ENCODE assay signal across 23 mouse cellular contexts in the genomic region with DNA sequence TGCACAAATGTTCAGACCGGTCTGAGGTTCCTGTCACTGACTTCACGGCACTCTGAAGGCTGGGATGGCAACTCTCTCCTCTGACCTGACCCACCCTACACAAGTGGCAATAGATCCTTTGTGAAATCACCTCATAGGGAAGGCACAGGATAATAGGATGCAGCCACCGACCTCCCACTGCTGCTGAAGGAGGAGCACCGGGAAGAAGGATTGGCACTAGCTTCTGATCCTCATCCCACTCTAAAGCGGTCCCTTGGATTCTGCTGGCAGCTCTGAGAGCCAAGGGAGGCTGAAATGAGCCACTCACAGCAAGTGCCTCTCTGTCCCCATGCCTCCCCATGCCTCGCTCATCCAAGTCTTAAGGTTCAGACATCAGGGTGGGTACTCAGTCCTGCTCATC. TPM values are rescaled to one million over a fixed set of nuclear protein-coding genes. Genes with fewer than 3 reads are reported as not detected.
DNase-seq lines count a peak whose midpoint lies in the region; ATAC-seq and TF ChIP-seq lines count a peak whose summit lies in the region.
"Had no signal": no experiment of that assay in that cellular context is flagged by ENCODE, and none has a peak within 500 bp of the region (broad histone marks: within the 10 kb centered on the region; RNA-seq: fewer than 3 reads in every experiment).

No protein-coding gene starts in this region.

- H3K4me1 ChIP-seq in kidney, embryonic 15.5 days, result peaks cover 6% of the 10 kb centered on the region; the same call in 1 of the 2 replicates
- H3K4me1 ChIP-seq in kidney, embryonic 14.5 days (ENCODE audit: control insufficient read depth, insufficient read depth, low read length), result 0 out of 2 replicates have a peak, but pooled peaks cover 3% of the 10 kb centered on the region
- H3K4me1 ChIP-seq in embryonic facial prominence, embryonic 15.5 days, result no peaks in the 10 kb centered on the region
- H3K4me1 ChIP-seq: forebrain, embryonic 12.5 days; midbrain, embryonic 12.5 days had no signal

- H3K27me3 ChIP-seq in kidney, embryonic 15.5 days, result no peaks in the 10 kb centered on the region
- no peaks in the 10 kb centered on the region for H3K27me3 ChIP-seq in kidney, embryonic 14.5 days (ENCODE audit: control insufficient read depth, insufficient read depth, low read length)
- H3K27me3 ChIP-seq in embryonic facial prominence, embryonic 15.5 days, result no peaks in the 10 kb centered on the region
- H3K27me3 ChIP-seq: forebrain, embryonic 12.5 days; heart, embryonic 12.5 days; liver, embryonic 13.5 days; midbrain, embryonic 12.5 days had no signal

- H3K9me3 ChIP-seq in kidney, embryonic 15.5 days (replicated peaks), result no peaks in the 10 kb centered on the region
- no peaks in the 10 kb centered on the region; the same call in 1 of the 2 replicates for H3K9me3 ChIP-seq in kidney, embryonic 14.5 days (ENCODE audit: control insufficient read depth, low read length)
- H3K9me3 ChIP-seq in embryonic facial prominence, embryonic 15.5 days (replicated peaks), result no peaks in the 10 kb centered on the region
- H3K9me3 ChIP-seq: forebrain, embryonic 12.5 days; liver, embryonic 13.5 days; midbrain, embryonic 12.5 days had no signal

- peak overlapping the region; percentile 54; the same call in 1 of the 2 replicates for H3K27ac ChIP-seq in kidney, embryonic 15.5 days
- H3K27ac ChIP-seq in kidney, embryonic 14.5 days (ENCODE audit: low read depth, low read length), result no peak overlapping the region
- H3K27ac ChIP-seq in embryonic facial prominence, embryonic 15.5 days (replicated peaks), result 0 out of 2 replicates have a peak overlapping the region, but pooled peaks have one; percentile 34
- no peak overlapping the region for H3K27ac ChIP-seq in layer of hippocampus, adult 2 months
- H3K27ac ChIP-seq: forebrain, embryonic 12.5 days; kidney, postnatal 0 days; liver, embryonic 13.5 days; midbrain, embryonic 12.5 days had no signal

- no peak overlapping the region for H3K4me2 ChIP-seq in kidney, embryonic 15.5 days
- H3K4me2 ChIP-seq in kidney, embryonic 14.5 days (replicated peaks; ENCODE audit: low read depth, low read length), result no peak overlapping the region
- no peak overlapping the region for H3K4me2 ChIP-seq in embryonic facial prominence, embryonic 15.5 days (replicated peaks)
- H3K4me2 ChIP-seq: forebrain, embryonic 12.5 days; heart, embryonic 12.5 days; liver, embryonic 13.5 days; midbrain, embryonic 12.5 days had no signal

- ATAC-seq in kidney, embryonic 15.5 days (replicated peaks; ENCODE audit: low FRiP score), result no peak
- ATAC-seq in kidney, embryonic 14.5 days (ENCODE audit: low FRiP score, low TSS enrichment), result no peak
- ATAC-seq in embryonic facial prominence, embryonic 15.5 days (ENCODE audit: insufficient number of reproducible peaks, low FRiP score, low TSS enrichment, low read depth), result no peak
- ATAC-seq: intestine, postnatal 0 days had no signal

- no peak for TF ChIP-seq CTCF in layer of hippocampus, adult 2 months (conservative IDR thresholded peaks at IDR 0.05)

- no peak overlapping the region for H3K9ac ChIP-seq in kidney, embryonic 15.5 days
- no peak overlapping the region for H3K9ac ChIP-seq in kidney, embryonic 14.5 days (ENCODE audit: low read depth, low read length)
- no peak overlapping the region for H3K9ac ChIP-seq in embryonic facial prominence, embryonic 15.5 days
- H3K9ac ChIP-seq: forebrain, embryonic 12.5 days; heart, embryonic 12.5 days; liver, embryonic 13.5 days; midbrain, embryonic 12.5 days had no signal

- no peak overlapping the region for H3K4me3 ChIP-seq in kidney, embryonic 15.5 days (replicated peaks)
- no peak overlapping the region for H3K4me3 ChIP-seq in kidney, embryonic 14.5 days (ENCODE audit: low read length)
- H3K4me3 ChIP-seq in embryonic facial prominence, embryonic 15.5 days (replicated peaks), result no peak overlapping the region
- no peak overlapping the region for H3K4me3 ChIP-seq in layer of hippocampus, adult 2 months
- H3K4me3 ChIP-seq: forebrain, embryonic 12.5 days; heart, embryonic 12.5 days; liver, embryonic 13.5 days; midbrain, embryonic 12.5 days had no signal

- WGBS in kidney, embryonic 15.5 days, result 54% methylated on average over 6 of the region's 6 CpGs
- 62% methylated on average over 6 of the region's 6 CpGs for WGBS in kidney, embryonic 14.5 days
- 50% methylated on average over 6 of the region's 6 CpGs for WGBS in embryonic facial prominence, embryonic 15.5 days

- DNase-seq in urinary bladder, adult 2 months (ENCODE audit: low spot score), result peak; percentile 13
- DNase-seq in urinary bladder, postnatal 25 days (ENCODE audit: low spot score), result no peak
- no peak for DNase-seq in yolk sac, embryonic 10.5 days (ENCODE audit: low spot score)
- DNase-seq in layer of hippocampus, adult 2 months (ENCODE audit: low spot score in 2 of 2), result no peak
- DNase-seq: adrenal gland, adult 8-10 months; heart, postnatal 10 days; liver, embryonic 13.5 days; lung, adult 2 months; lung, postnatal 14 days; retina, postnatal 1 day; thymus, adult 2 months had no signal

- 0 out of 2 replicates have a peak, but pooled peaks cover 7% of the 10 kb centered on the region for H3K36me3 ChIP-seq in kidney, embryonic 15.5 days
- H3K36me3 ChIP-seq in kidney, embryonic 14.5 days (ENCODE audit: control insufficient read depth, insufficient read depth, low read length), result no peaks in the 10 kb centered on the region
- 0 out of 2 replicates have a peak, but pooled peaks cover 7% of the 10 kb centered on the region for H3K36me3 ChIP-seq in embryonic facial prominence, embryonic 15.5 days
- H3K36me3 ChIP-seq: forebrain, embryonic 12.5 days; midbrain, embryonic 12.5 days had no signal

RNA-seq across cellular contexts. Expression of a gene that starts 7.4 kb away (rescaled TPM):
- 13.6 and 18.2 TPM in 2 replicates for polyA plus RNA-seq in kidney, embryonic 15.5 days (2015; fragmentation: Nextera tagmentation; extraction: Ambion mirVana)
- polyA plus RNA-seq in kidney, embryonic 14.5 days (2014; fragmentation: Nextera tagmentation; extraction: Ambion mirVana), result 11.8 and 13.0 TPM in 2 replicates
- polyA plus RNA-seq in urinary bladder, adult 2 months (2012; rRNA removed), result 154 and 187 TPM in 2 replicates
- 15.6 and 19.8 TPM in 2 replicates for polyA plus RNA-seq in embryonic facial prominence, embryonic 15.5 days (2015; fragmentation: Nextera tagmentation; extraction: Ambion mirVana)
- 10 to 100 TPM; 17.8 to 18.3 TPM for total RNA-seq in layer of hippocampus, adult 2 months (2021)

RNA-seq across cellular contexts. Expression of a gene that starts 24.3 kb away (rescaled TPM):
- 26.7 and 32.9 TPM in 2 replicates for polyA plus RNA-seq in kidney, embryonic 15.5 days (2015; fragmentation: Nextera tagmentation; extraction: Ambion mirVana)
- polyA plus RNA-seq in kidney, embryonic 14.5 days (2014; fragmentation: Nextera tagmentation; extraction: Ambion mirVana), result 19.0 and 24.1 TPM in 2 replicates
- 38.2 and 41.2 TPM in 2 replicates for polyA plus RNA-seq in urinary bladder, adult 2 months (2012; rRNA removed)
- polyA plus RNA-seq in embryonic facial prominence, embryonic 15.5 days (2015; fragmentation: Nextera tagmentation; extraction: Ambion mirVana), result 34.2 and 38.0 TPM in 2 replicates
- total RNA-seq in layer of hippocampus, adult 2 months (2021), result 10 to 100 TPM; 38.0 to 40.5 TPM

RNA-seq across cellular contexts. Expression of a gene that starts 33.5 kb away (rescaled TPM):
- 5.9 and 7.2 TPM in 2 replicates for polyA plus RNA-seq in kidney, embryonic 15.5 days (2015; fragmentation: Nextera tagmentation; extraction: Ambion mirVana)
- 2.8 and 4.0 TPM in 2 replicates for polyA plus RNA-seq in kidney, embryonic 14.5 days (2014; fragmentation: Nextera tagmentation; extraction: Ambion mirVana)
- polyA plus RNA-seq in urinary bladder, adult 2 months (2012; rRNA removed), result 31.7 and 38.1 TPM in 2 replicates
- 19.0 and 23.0 TPM in 2 replicates for polyA plus RNA-seq in embryonic facial prominence, embryonic 15.5 days (2015; fragmentation: Nextera tagmentation; extraction: Ambion mirVana)
- total RNA-seq in layer of hippocampus, adult 2 months (2021), result 1 to 10 TPM; 3.0 to 3.9 TPM
- total RNA-seq: megakaryocyte, adult 5-6 weeks; monocyte, adult 5-6 weeks had no signal

RNA-seq across cellular contexts. Expression of a gene that starts 39.0 kb away (rescaled TPM):
- 84.4 and 87.7 TPM in 2 replicates for polyA plus RNA-seq in kidney, embryonic 15.5 days (2015; fragmentation: Nextera tagmentation; extraction: Ambion mirVana)
- polyA plus RNA-seq in kidney, embryonic 14.5 days (2014; fragmentation: Nextera tagmentation; extraction: Ambion mirVana), result 58.7 and 102 TPM in 2 replicates
- 600 and 646 TPM in 2 replicates for polyA plus RNA-seq in urinary bladder, adult 2 months (2012; rRNA removed)
- 163 and 170 TPM in 2 replicates for polyA plus RNA-seq in embryonic facial prominence, embryonic 15.5 days (2015; fragmentation: Nextera tagmentation; extraction: Ambion mirVana)
- total RNA-seq in layer of hippocampus, adult 2 months (2021), result 100 to 1,000 TPM; 168 to 196 TPM
- total RNA-seq: MEL had no signal

RNA-seq across cellular contexts. Expression of a gene that starts 52.2 kb away (rescaled TPM):
- 0.44 and 0.80 TPM in 2 replicates for polyA plus RNA-seq in kidney, embryonic 15.5 days (2015; fragmentation: Nextera tagmentation; extraction: Ambion mirVana)
- 0.41 and 0.42 TPM in 2 replicates for polyA plus RNA-seq in kidney, embryonic 14.5 days (2014; fragmentation: Nextera tagmentation; extraction: Ambion mirVana)
- polyA plus RNA-seq in urinary bladder, adult 2 months (2012; rRNA removed), result 1.3 and 2.3 TPM in 2 replicates
- 0.59 and 0.64 TPM in 2 replicates for polyA plus RNA-seq in embryonic facial prominence, embryonic 15.5 days (2015; fragmentation: Nextera tagmentation; extraction: Ambion mirVana)
- 1 to 10 TPM; 1.1 to 1.6 TPM for total RNA-seq in layer of hippocampus, adult 2 months (2021)
- total RNA-seq: MEL had no signal
- polyA plus RNA-seq: liver, embryonic 13.5 days; small intestine, adult 2 months had no signal

Comparison
In these comparisons a context has a peak if more than half of its experiments do, and no peak if none do; other contexts are left out.
1. H3K27ac ChIP-seq: peak in kidney, embryonic 15.5 days (single experiment) and embryonic facial prominence, embryonic 15.5 days (single experiment); none in kidney, embryonic 14.5 days (single experiment) and layer of hippocampus, adult 2 months (single experiment).